Mouse (Mus musculus) myocyte (in vitro differentiated cells): ENCODE data around the gene Esrrg.

Experiments
- CEBPB ChIP-seq: IDR thresholded peaks from 2 replicates; pipeline ENCODE4 v1.6.1; 2011; ENCODE audit warnings: mild to moderate bottlenecking, moderate library complexity; ENCODE audit not compliant: poor library complexity, insufficient read depth, severe bottlenecking
- E2F4 ChIP-seq: IDR thresholded peaks from one replicate; pipeline ENCODE4 v1.6.1; 2011; ENCODE audit warnings: mild to moderate bottlenecking, control low read depth, moderate library complexity; ENCODE audit not compliant: insufficient read depth
- MAX ChIP-seq: IDR thresholded peaks from one replicate; pipeline ENCODE4 v1.6.1; 2011; ENCODE audit warnings: low read depth, mild to moderate bottlenecking, control low read depth
- MYOD1 ChIP-seq, 3 experiments: IDR thresholded peaks; one replicate each; pipeline ENCODE4 v1.6.1; 2011; ENCODE audit warnings: control low read depth in 2 of 3, low read depth in 2 of 3, mild to moderate bottlenecking in 2 of 3, moderate library complexity in 1 of 3; ENCODE audit not compliant: insufficient read length in 2 of 3, control insufficient read depth in 1 of 3
- MYOG ChIP-seq, 3 experiments: IDR thresholded peaks; one replicate each; pipeline ENCODE4 v1.6.1; 2011; ENCODE audit warnings: control low read depth in 2 of 3, low read depth in 2 of 3, mild to moderate bottlenecking in 2 of 3; ENCODE audit not compliant: insufficient read length in 2 of 3, control insufficient read depth in 1 of 3, insufficient read depth in 1 of 3
- POLR2A ChIP-seq: IDR thresholded peaks from one replicate; pipeline ENCODE4 v1.6.1; 2011; ENCODE audit warnings: low read depth, mild to moderate bottlenecking, control low read depth, moderate library complexity; ENCODE audit not compliant: insufficient read length
- POLR2AphosphoS2 ChIP-seq: IDR thresholded peaks from one replicate; pipeline ENCODE4 v1.6.1; 2011; ENCODE audit warnings: low read depth, control low read depth; ENCODE audit not compliant: insufficient read length
- TCF12 ChIP-seq: IDR thresholded peaks from one replicate; pipeline ENCODE4 v1.6.1; 2011; ENCODE audit warnings: mild to moderate bottlenecking, control low read depth; ENCODE audit not compliant: poor library complexity, insufficient read depth, severe bottlenecking
- TCF3 ChIP-seq: IDR thresholded peaks from one replicate; pipeline ENCODE4 v1.6.1; 2011; ENCODE audit warnings: low read depth, control low read depth; ENCODE audit not compliant: insufficient read length
- USF1 ChIP-seq: IDR thresholded peaks from one replicate; pipeline ENCODE4 v1.6.1; 2011; ENCODE audit warnings: low read depth, mild to moderate bottlenecking, control low read depth, moderate library complexity

DNA sequence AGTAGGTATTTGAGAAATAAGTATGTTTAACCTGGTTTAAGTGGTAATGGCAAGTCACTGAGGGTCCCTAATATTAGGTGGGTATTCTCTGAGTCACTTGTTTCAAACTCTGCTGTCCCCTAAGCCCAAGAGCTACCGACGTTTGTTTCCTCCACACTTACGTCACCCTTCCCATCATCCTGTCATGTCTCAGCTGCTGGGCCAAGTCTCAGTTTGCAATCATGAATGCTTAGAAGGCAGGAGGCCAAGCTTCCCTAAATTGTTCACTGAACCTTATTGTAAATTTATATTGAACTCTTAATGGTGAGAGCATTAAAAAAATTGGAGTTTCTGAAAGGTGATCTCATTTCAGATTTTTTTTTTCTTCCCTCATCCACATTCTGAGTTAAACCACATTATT is 322.6 kb downstream of the Esrrg start:
- TF ChIP-seq POLR2A = no peak
- TF ChIP-seq MYOG (IDR thresholded peaks at IDR 0.05; ENCODE audit: control insufficient read depth in 1 of 3, insufficient read depth in 1 of 3, insufficient read length in 2 of 3, low read depth in 2 of 3) = no peak
- TF ChIP-seq USF1 = no peak
- TF ChIP-seq E2F4 = no peak
- no peak for TF ChIP-seq MYOD1 (IDR thresholded peaks at IDR 0.05; ENCODE audit: control insufficient read depth in 1 of 3, insufficient read length in 2 of 3, low read depth in 2 of 3)
- no peak for TF ChIP-seq MAX
- TF ChIP-seq TCF12 = no peak
- TF ChIP-seq POLR2AphosphoS2 = no peak
- TF ChIP-seq CEBPB = no peak
- TF ChIP-seq TCF3 = no peak
